Mouse (Mus musculus): ENCODE measurements around the gene Rbfox1.

The Rbfox1 gene

GRCm38 (mm10) chr16:6686076-6686757 lies 801.1 kb downstream of the Rbfox1 start:
- in situ Hi-C loops (cut with MboI, MseI) = no loop called here

- in situ Hi-C loops (cut with MboI, MseI) = no loop called here
Measured at GRCm38 (mm10) chr16:6704847-6705246, 819.7 kb downstream of the Rbfox1 start.

GRCm38 (mm10) chr16:6712341-6712740 lies 827.2 kb downstream of the Rbfox1 start:
- in situ Hi-C loops (cut with MboI, MseI) = no loop called here

- in situ Hi-C loops (cut with MboI, MseI) = no loop called here
Measured at GRCm38 (mm10) chr16:6715245-6715644, 830.1 kb downstream of the Rbfox1 start.

GRCm38 (mm10) chr16:6716214-6716911 lies 831.2 kb downstream of the Rbfox1 start:
- in situ Hi-C loops (cut with MboI, MseI) = no loop called here

- in situ Hi-C loops (cut with MboI, MseI) = no loop called here
Measured at GRCm38 (mm10) chr16:6719027-6719426, 833.9 kb downstream of the Rbfox1 start.

- in situ Hi-C loops (cut with MboI, MseI) = no loop called here
Measured at GRCm38 (mm10) chr16:6732646-6733045, 847.5 kb downstream of the Rbfox1 start.

- in situ Hi-C loops (cut with MboI, MseI) = no loop called here
Measured at GRCm38 (mm10) chr16:6733427-6733826, 848.3 kb downstream of the Rbfox1 start.

- in situ Hi-C loops (cut with MboI, MseI) = no loop called here
Measured at GRCm38 (mm10) chr16:6736566-6736965, 851.4 kb downstream of the Rbfox1 start.

- in situ Hi-C loops (cut with MboI, MseI) = no loop called here
Measured at GRCm38 (mm10) chr16:6736998-6737397, 851.8 kb downstream of the Rbfox1 start.

- in situ Hi-C loops (cut with MboI, MseI) = no loop called here
Measured at GRCm38 (mm10) chr16:6746116-6746515, 861.0 kb downstream of the Rbfox1 start.

- in situ Hi-C loops (cut with MboI, MseI) = no loop called here
Measured at GRCm38 (mm10) chr16:6750491-6750890, 865.3 kb downstream of the Rbfox1 start.

- in situ Hi-C loops (cut with MboI, MseI) = no loop called here
Measured at GRCm38 (mm10) chr16:6754847-6755246, 869.7 kb downstream of the Rbfox1 start.

- in situ Hi-C loops (cut with MboI, MseI) = no loop called here
Measured at GRCm38 (mm10) chr16:6769495-6770237, 884.5 kb downstream of the Rbfox1 start.

- in situ Hi-C loops (cut with MboI, MseI) = no loop called here
Measured at GRCm38 (mm10) chr16:6777506-6778185, 892.5 kb downstream of the Rbfox1 start.

GRCm38 (mm10) chr16:6784144-6784543 lies 899.0 kb downstream of the Rbfox1 start:
- in situ Hi-C loops (cut with MboI, MseI) = no loop called here

- in situ Hi-C loops (cut with MboI, MseI) = no loop called here
Measured at GRCm38 (mm10) chr16:6785026-6785425, 899.9 kb downstream of the Rbfox1 start.

GRCm38 (mm10) chr16:6791218-6791617 lies 906.1 kb downstream of the Rbfox1 start:
- in situ Hi-C loops (cut with MboI, MseI) = no loop called here

GRCm38 (mm10) chr16:6791655-6792054 lies 906.5 kb downstream of the Rbfox1 start:
- in situ Hi-C loops (cut with MboI, MseI) = no loop called here

- in situ Hi-C loops (cut with MboI, MseI) = no loop called here
Measured at GRCm38 (mm10) chr16:6806246-6806645, 921.1 kb downstream of the Rbfox1 start.

GRCm38 (mm10) chr16:6807835-6808234 lies 922.7 kb downstream of the Rbfox1 start:
- in situ Hi-C loops (cut with MboI, MseI) = no loop called here

GRCm38 (mm10) chr16:6813871-6814270 lies 928.7 kb downstream of the Rbfox1 start:
- in situ Hi-C loops (cut with MboI, MseI) = no loop called here
